8 mouse cellular contexts compared by ENCODE assay signal in the genomic region with DNA sequence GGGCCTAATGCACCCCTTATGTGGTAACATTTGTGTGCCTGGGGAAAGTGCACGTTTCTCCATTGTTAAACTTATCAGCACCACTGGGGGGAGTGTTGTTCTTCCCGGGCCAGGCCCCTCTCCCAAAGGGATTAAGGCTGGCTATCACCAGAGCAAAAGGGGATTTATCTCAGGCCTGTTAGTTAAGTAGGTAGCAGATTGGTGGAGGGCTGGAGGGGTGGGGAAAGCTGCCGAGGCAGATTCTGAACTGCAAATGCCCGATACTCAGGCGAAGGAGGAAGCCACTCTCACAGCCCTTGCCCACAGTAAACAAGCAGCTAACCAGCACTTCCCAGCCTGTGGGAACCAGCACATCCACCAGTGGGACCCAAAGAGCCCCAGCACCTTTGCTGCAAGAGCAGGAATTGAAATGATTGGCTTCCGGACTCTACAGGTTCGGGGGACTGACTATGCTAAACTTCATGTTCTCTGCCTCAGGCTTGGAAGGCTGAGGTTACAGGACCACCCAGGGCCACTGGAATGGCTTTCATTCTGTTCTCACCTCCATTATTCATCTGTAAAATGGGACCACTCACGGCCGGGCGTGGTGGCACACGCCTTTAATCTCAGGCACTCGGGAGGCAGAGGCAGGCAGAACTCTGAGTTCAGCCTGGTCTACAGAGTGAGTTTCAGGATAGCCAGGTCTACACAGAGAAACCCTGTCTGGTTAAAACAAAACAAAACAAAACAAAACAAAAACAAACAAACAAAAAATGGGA. TPM values are rescaled to one million over a fixed set of nuclear protein-coding genes. Genes with fewer than 3 reads are reported as not detected.
A peak's percentile ranks its signal among the peaks of the same experiment; 100 is the strongest.
DNase-seq lines count a peak whose midpoint lies in the region; ATAC-seq and TF ChIP-seq lines count a peak whose summit lies in the region.

No protein-coding gene starts in this region.

- no peaks in the 10 kb centered on the region for H3K36me3 ChIP-seq in hindbrain, embryonic 11.5 days (ENCODE audit: control insufficient read depth, insufficient read depth, low read length)
- no peaks in the 10 kb centered on the region for H3K36me3 ChIP-seq in hindbrain, embryonic 12.5 days
- peaks cover 0 to 10% of the 10 kb centered on the region in 2 experiments for H3K36me3 ChIP-seq in CH12.LX (replicated peaks in 1 of 2; ENCODE audit: control insufficient read depth in 1 of 2, insufficient read depth in 1 of 2, low read length in 1 of 2)
- H3K36me3 ChIP-seq in heart, embryonic 15.5 days = no peaks in the 10 kb centered on the region
- H3K36me3 ChIP-seq in megakaryocyte, embryonic 14.5 days (replicated peaks; ENCODE audit: low read length) = no peaks in the 10 kb centered on the region

- peak in 1 of 2 experiments; percentile 51; a peak in 2 of 4 replicates for TF ChIP-seq CTCF in CH12.LX (conservative IDR thresholded peaks at IDR 0.05 in 1 of 2, IDR thresholded peaks at IDR 0.05 in 1 of 2; ENCODE audit: low read depth in 2 of 2, low read length in 2 of 2)

- H3K9ac ChIP-seq in hindbrain, embryonic 11.5 days (ENCODE audit: low read depth, low read length) = no peak overlapping the region
- no peak overlapping the region for H3K9ac ChIP-seq in hindbrain, embryonic 12.5 days
- no peak overlapping the region for H3K9ac ChIP-seq in CH12.LX (ENCODE audit: insufficient read depth, low read depth)
- peak overlapping the region; percentile 21; the same call in 1 of the 2 replicates for H3K9ac ChIP-seq in heart, embryonic 15.5 days

- no peak for ATAC-seq in hindbrain, embryonic 11.5 days (ENCODE audit: low FRiP score)
- ATAC-seq in hindbrain, embryonic 12.5 days (ENCODE audit: low FRiP score) = no peak
- ATAC-seq in heart, embryonic 15.5 days (replicated peaks; ENCODE audit: insufficient number of reproducible peaks, insufficient read depth, low FRiP score, low read depth) = no peak
- no peak for ATAC-seq in CD4-positive, CD25-positive, alpha-beta regulatory T cell, adult 4 months
- ATAC-seq in activated CD4-positive, CD25-positive, alpha-beta regulatory T cell, adult 4 months = no peak

- dilution Hi-C loops in CH12.LX (cut with MboI; ENCODE audit: extremely low pct_ligation_motif_present, extremely low pct_unique_long_range_greater_than_20kb, low sequenced_read_pairs) = no loop called here

- no peaks in the 10 kb centered on the region for H3K79me2 ChIP-seq in CH12.LX (replicated peaks; ENCODE audit: control insufficient read depth, extremely low read depth, insufficient read depth, poor library complexity, severe bottlenecking)

- peak; percentile 36 for TF ChIP-seq RAD21 in CH12.LX (IDR thresholded peaks at IDR 0.05; ENCODE audit: low read depth, low read length)

- no peak overlapping the region for H3K4me3 ChIP-seq in hindbrain, embryonic 11.5 days (ENCODE audit: low read depth, low read length)
- H3K4me3 ChIP-seq in hindbrain, embryonic 12.5 days = no peak overlapping the region
- no peak overlapping the region for H3K4me3 ChIP-seq in CH12.LX (replicated peaks in 1 of 3; ENCODE audit: low read depth in 2 of 3, low read length in 2 of 3, poor library complexity in 1 of 3)
- H3K4me3 ChIP-seq in heart, embryonic 15.5 days = no peak overlapping the region
- peak overlapping the region; percentile 67 for H3K4me3 ChIP-seq in megakaryocyte, embryonic 14.5 days (replicated peaks)

- H3K9me3 ChIP-seq in hindbrain, embryonic 11.5 days (ENCODE audit: control insufficient read depth, low read length) = no peaks in the 10 kb centered on the region
- no peaks in the 10 kb centered on the region for H3K9me3 ChIP-seq in hindbrain, embryonic 12.5 days (replicated peaks)
- H3K9me3 ChIP-seq in CH12.LX (replicated peaks; ENCODE audit: low read length) = no peaks in the 10 kb centered on the region
- no peaks in the 10 kb centered on the region for H3K9me3 ChIP-seq in heart, embryonic 15.5 days (replicated peaks)
- no peaks in the 10 kb centered on the region for H3K9me3 ChIP-seq in megakaryocyte, embryonic 14.5 days

- TF ChIP-seq POLR2A in CH12.LX (IDR thresholded peaks at IDR 0.05; ENCODE audit: low read depth, low read length) = no peak

- H3K27ac ChIP-seq in hindbrain, embryonic 11.5 days (ENCODE audit: low read depth, low read length) = no peak overlapping the region
- H3K27ac ChIP-seq in hindbrain, embryonic 12.5 days = no peak overlapping the region
- no peak overlapping the region for H3K27ac ChIP-seq in CH12.LX (ENCODE audit: insufficient read depth, low read depth)
- no peak overlapping the region for H3K27ac ChIP-seq in heart, embryonic 15.5 days

- 61% methylated on average over 12 of the region's 12 CpGs for WGBS in hindbrain, embryonic 11.5 days
- 59% methylated on average over 12 of the region's 12 CpGs for WGBS in hindbrain, embryonic 12.5 days
- WGBS in heart, embryonic 15.5 days = 49% methylated on average over 12 of the region's 12 CpGs

- DNase-seq in hindbrain, embryonic 11.5 days (ENCODE audit: low spot score) = peak; percentile 37
- DNase-seq in CH12.LX (ENCODE audit: extremely low read depth) = no peak
- peak; percentile 26 for DNase-seq in c-Kit-positive CD71-negative TER-119-negative erythroid progenitor cells, embryonic 14.5 days (ENCODE audit: low read depth)

- no peak overlapping the region for H3K4me2 ChIP-seq in hindbrain, embryonic 11.5 days (replicated peaks; ENCODE audit: low read depth, low read length)
- H3K4me2 ChIP-seq in hindbrain, embryonic 12.5 days (replicated peaks) = no peak overlapping the region
- H3K4me2 ChIP-seq in CH12.LX (ENCODE audit: insufficient read depth, low read depth, poor library complexity, severe bottlenecking) = no peak overlapping the region
- peak overlapping the region; percentile 36 for H3K4me2 ChIP-seq in heart, embryonic 15.5 days

- H3K27me3 ChIP-seq in hindbrain, embryonic 11.5 days (ENCODE audit: control insufficient read depth, insufficient read depth, low read length) = no peaks in the 10 kb centered on the region
- H3K27me3 ChIP-seq in hindbrain, embryonic 12.5 days = no peaks in the 10 kb centered on the region
- H3K27me3 ChIP-seq in CH12.LX (replicated peaks) = no peaks in the 10 kb centered on the region
- no peaks in the 10 kb centered on the region for H3K27me3 ChIP-seq in heart, embryonic 15.5 days
- peaks cover 26% of the 10 kb centered on the region for H3K27me3 ChIP-seq in megakaryocyte, embryonic 14.5 days (replicated peaks)

- TF ChIP-seq EP300 in CH12.LX (IDR thresholded peaks at IDR 0.05; ENCODE audit: low read length) = no peak

- in situ Hi-C loops in CH12.LX (cut with MboI; ENCODE audit: low pct_ligation_motif_present, low pct_unique_long_range_greater_than_20kb, low sequenced_read_pairs) = no loop called here

- H3K4me1 ChIP-seq in hindbrain, embryonic 11.5 days (replicated peaks; ENCODE audit: control insufficient read depth, insufficient read depth, low read length) = no peaks in the 10 kb centered on the region
- no peaks in the 10 kb centered on the region for H3K4me1 ChIP-seq in hindbrain, embryonic 12.5 days
- peaks cover 0 to 6% of the 10 kb centered on the region in 2 experiments; a peak in 1 of 4 replicates for H3K4me1 ChIP-seq in CH12.LX (ENCODE audit: control insufficient read depth in 1 of 2, insufficient read depth in 2 of 2)
- peaks cover 7% of the 10 kb centered on the region for H3K4me1 ChIP-seq in heart, embryonic 15.5 days (replicated peaks)
- peaks cover 11% of the 10 kb centered on the region for H3K4me1 ChIP-seq in megakaryocyte, embryonic 14.5 days

TF ChIP-seq in CH12.LX, 34 proteins besides CTCF, POLR2A, EP300 and RAD21:
- peak; percentile 25 for TF ChIP-seq SMC3 (IDR thresholded peaks at IDR 0.05; ENCODE audit: low read depth, low read length)
- no peak for TF ChIP-seq IRF4 (IDR thresholded peaks at IDR 0.05; ENCODE audit: low read depth, low read length)

RNA-seq across cellular contexts. Expression of a gene that starts 32.5 kb away (rescaled TPM):
- 81.9 and 87.2 TPM in 2 replicates for polyA plus RNA-seq in hindbrain, embryonic 11.5 days (2014; fragmentation: Nextera tagmentation; extraction: Ambion mirVana)
- polyA plus RNA-seq in hindbrain, embryonic 12.5 days (2016; fragmentation: Nextera tagmentation; extraction: Ambion mirVana) = 121 and 126 TPM in 2 replicates
- 64.0 and 72.6 TPM in 2 replicates for total RNA-seq in CH12.LX (2012; rRNA removed)
- 78.5 and 86.6 TPM in 2 replicates for total RNA-seq in CH12.LX (2014; rRNA removed)
- polyA plus RNA-seq in CH12.LX (2012; ENCODE audit: insufficient read length, low read depth) = 48.5 and 48.7 TPM in 2 replicates
- 56.0 and 61.0 TPM in 2 replicates for polyA plus RNA-seq in heart, embryonic 15.5 days (2015; fragmentation: Nextera tagmentation; extraction: Ambion mirVana)
- 797 and 1,035 TPM in 2 replicates for polyA plus RNA-seq in megakaryocyte, embryonic 14.5 days (2012; ENCODE audit: insufficient read depth, low replicate concordance)
- polyA plus RNA-seq in CD4-positive, CD25-positive, alpha-beta regulatory T cell, adult 4 months (2017; shearing (Covaris generic)) = 1 to 10 TPM; 1.6 to 2.7 TPM
- polyA plus RNA-seq in activated CD4-positive, CD25-positive, alpha-beta regulatory T cell, adult 4 months (2017; shearing (Covaris generic)) = 1 to 10 TPM; 2.9 to 3.7 TPM

RNA-seq across cellular contexts. Expression of a gene that starts 32.9 kb away (rescaled TPM):
- polyA plus RNA-seq in hindbrain, embryonic 11.5 days (2014; fragmentation: Nextera tagmentation; extraction: Ambion mirVana) = 4.4 and 4.6 TPM in 2 replicates
- 6.4 and 6.7 TPM in 2 replicates for polyA plus RNA-seq in hindbrain, embryonic 12.5 days (2016; fragmentation: Nextera tagmentation; extraction: Ambion mirVana)
- total RNA-seq in CH12.LX (2012; rRNA removed) (2.1 and 3.0 TPM in 2 replicates), CH12.LX (2014; rRNA removed) (0.99 and 1.0 TPM in 2 replicates)
- 2.7 and 3.6 TPM in 2 replicates for polyA plus RNA-seq in CH12.LX (2012; ENCODE audit: insufficient read length, low read depth)
- 2.6 TPM in 2 replicates for polyA plus RNA-seq in heart, embryonic 15.5 days (2015; fragmentation: Nextera tagmentation; extraction: Ambion mirVana)
- 0.74 TPM in 1 of 2 replicates, not detected in the other for polyA plus RNA-seq in megakaryocyte, embryonic 14.5 days (2012; ENCODE audit: insufficient read depth, low replicate concordance)
- 1 to 10 TPM; 6.3 to 8.8 TPM for polyA plus RNA-seq in CD4-positive, CD25-positive, alpha-beta regulatory T cell, adult 4 months (2017; shearing (Covaris generic))
- 1 to 10 TPM; 3.1 to 6.4 TPM for polyA plus RNA-seq in activated CD4-positive, CD25-positive, alpha-beta regulatory T cell, adult 4 months (2017; shearing (Covaris generic))

Comparison
In these comparisons a context has a peak if more than half of its experiments do, and no peak if none do; other contexts are left out.
1. RNA of a gene that starts 32.5 kb away (polyA plus RNA-seq): 797 to 1,035 TPM in megakaryocyte, embryonic 14.5 days, 121 to 126 TPM in hindbrain, embryonic 12.5 days, 81.9 to 87.2 TPM in hindbrain, embryonic 11.5 days, 56.0 to 61.0 TPM in heart, embryonic 15.5 days and 48.5 to 48.7 TPM in CH12.LX; 2.9 to 3.7 TPM in activated CD4-positive, CD25-positive, alpha-beta regulatory T cell, adult 4 months and 1.6 to 2.7 TPM in CD4-positive, CD25-positive, alpha-beta regulatory T cell, adult 4 months; every median in the first group is over 10 times any median in the second.